Mouse (Mus musculus) cortical plate, adult 2 months (tissue): ENCODE data around the gene Neurog1.

Source experiments
- CTCF ChIP-seq: fragments of 200-500 bp; IDR thresholded peaks from 2 replicates; pipeline ENCODE4 v1.5.1; 2011; ENCODE audit warnings: mild to moderate bottlenecking, control low read depth, low read length; ENCODE audit not compliant: insufficient read depth; ENCODE audit errors: extremely low read depth
- POLR2A ChIP-seq: fragments of 200-500 bp; IDR thresholded peaks from 2 replicates; pipeline ENCODE4 v1.6.1; 2011; ENCODE audit warnings: mild to moderate bottlenecking, low read length, control low read depth; ENCODE audit not compliant: insufficient read depth; ENCODE audit errors: extremely low read depth

DNA sequence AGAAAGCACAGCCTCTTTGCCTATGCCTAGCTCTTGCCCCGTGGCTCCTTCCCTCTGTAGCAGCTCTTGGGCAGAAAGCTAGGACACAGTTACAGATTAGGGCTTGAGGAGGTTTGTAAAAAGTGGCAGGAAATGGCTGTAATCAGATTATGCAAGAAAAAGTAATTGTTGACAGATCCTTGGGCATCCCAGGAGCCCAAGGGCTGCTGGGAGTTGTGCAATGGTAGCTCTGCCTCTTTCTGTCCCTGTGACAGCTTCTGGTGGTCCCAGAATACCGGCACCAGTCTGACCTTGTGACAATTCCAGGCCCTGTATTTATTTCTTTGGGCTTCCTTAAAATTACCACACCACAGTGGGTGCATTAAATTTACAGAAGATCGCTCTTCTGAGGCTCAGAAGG lies 1.4 kb upstream of the Neurog1 start:
- TF ChIP-seq POLR2A (no peak), CTCF (no peak)
